Mouse (Mus musculus): ENCODE data around the gene Adap1.

DNA sequence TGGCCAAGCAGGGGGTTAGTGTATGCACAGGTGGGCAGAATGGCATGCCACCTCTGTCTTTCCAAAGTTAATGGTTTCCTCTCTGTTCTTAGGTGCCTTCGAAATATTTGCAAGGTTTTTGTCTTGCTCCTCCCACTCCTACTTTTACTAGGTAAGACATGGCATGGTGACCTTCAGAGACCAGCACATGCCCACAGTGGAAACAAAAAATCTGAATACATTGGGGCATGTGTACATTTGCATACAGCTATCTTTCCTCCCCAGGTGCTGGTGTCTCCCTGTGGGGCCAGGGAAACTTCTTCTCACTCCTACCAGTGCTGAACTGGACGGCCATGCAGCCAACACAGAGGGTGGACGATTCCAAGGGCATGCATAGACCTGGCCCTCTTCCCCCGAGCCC lies 91.0 kb downstream of the Adap1 start:
- TF ChIP-seq POLR2A (IDR thresholded peaks at IDR 0.05; ENCODE audit: insufficient read depth, low read depth, low read length) (no peak), CTCF (IDR thresholded peaks at IDR 0.05) (no peak)

Data from heart, adult 2 months (tissue).